Mouse (Mus musculus): ENCODE results near the gene Sptan1.

GRCm38 (mm10) chr2:29965250-29965843, at the start of gene Sptan1:
- TF ChIP-seq CTCF (IDR thresholded peaks at IDR 0.05; ENCODE audit: borderline replicate concordance, insufficient read depth, low read depth, low read length): no peak
- peak; percentile 98 for TF ChIP-seq POLR2A (IDR thresholded peaks at IDR 0.05; ENCODE audit: borderline replicate concordance, insufficient read depth, low read length)
